Mouse (Mus musculus) lung, postnatal 10 days (tissue): ENCODE measurements around the gene Gm21972.

ENCODE experiments used
- DNase-seq: peaks from one replicate; pipeline ENCODE4 v3.0.0; 2021

Gene Gm21972

DNA sequence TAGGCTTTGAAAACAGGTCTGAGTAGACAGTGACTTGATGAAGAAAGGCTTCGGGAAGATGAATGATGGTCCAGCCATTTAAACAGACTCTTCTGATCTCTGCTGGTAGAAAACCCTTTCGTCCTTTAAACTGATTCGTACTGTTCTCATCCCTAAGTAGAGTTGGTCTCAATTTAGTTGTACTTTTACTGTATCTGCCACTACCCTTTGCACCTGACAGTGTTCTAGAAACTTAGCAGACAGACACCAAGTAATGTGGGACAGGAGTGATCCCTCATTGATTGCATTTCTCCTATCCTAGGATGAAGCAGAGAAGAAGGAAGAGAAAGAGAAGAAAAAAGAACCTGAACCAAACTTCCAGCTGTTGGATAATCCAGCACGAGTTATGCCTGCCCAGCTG, at the start of gene Gm21972:
Gene Gm21972, plus strand, starts transcription at position 301 of the 400 bp plus-strand sequence.
- no peak for DNase-seq

DNA sequence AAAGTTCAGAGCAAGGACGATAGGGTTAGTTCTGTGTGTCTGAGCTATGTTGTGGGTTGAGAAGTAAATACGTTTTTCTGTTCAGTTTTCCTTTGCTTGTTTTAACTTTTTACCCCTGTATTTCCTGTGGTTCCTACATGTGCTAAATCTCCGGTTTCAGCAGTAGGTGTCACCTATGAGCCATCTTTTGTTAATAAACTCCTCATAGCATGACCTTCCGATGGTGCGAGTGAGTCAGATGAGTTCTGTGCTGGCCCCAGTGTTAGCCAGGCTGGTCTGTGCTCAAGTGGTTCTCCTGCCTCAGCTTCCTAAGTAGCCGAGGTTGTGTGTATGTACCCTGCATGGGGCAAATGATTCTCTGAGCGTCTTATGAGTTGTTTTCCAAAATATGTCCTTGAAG, 39.0 kb upstream of the Gm21972 start:
- no peak for DNase-seq

DNA sequence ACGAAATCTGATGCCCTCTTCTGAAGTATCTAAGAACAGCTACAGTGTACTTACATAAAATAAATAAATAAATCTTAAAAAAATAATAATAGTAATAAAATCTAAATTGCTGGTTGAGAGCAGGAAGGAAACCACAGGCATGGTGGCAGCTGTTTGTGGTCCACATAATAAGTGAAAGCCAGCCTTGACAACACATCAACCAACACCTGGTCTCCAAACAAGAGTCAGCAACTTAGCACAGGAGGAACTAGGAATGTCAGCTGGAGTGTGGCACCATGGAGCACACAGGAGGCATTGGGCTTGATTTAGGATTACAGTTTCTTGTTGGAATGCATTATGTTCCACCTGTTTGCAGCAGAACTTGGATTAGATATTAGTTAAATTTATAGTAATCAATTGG, 28.4 kb upstream of the Gm21972 start:
- no peak for DNase-seq

DNA sequence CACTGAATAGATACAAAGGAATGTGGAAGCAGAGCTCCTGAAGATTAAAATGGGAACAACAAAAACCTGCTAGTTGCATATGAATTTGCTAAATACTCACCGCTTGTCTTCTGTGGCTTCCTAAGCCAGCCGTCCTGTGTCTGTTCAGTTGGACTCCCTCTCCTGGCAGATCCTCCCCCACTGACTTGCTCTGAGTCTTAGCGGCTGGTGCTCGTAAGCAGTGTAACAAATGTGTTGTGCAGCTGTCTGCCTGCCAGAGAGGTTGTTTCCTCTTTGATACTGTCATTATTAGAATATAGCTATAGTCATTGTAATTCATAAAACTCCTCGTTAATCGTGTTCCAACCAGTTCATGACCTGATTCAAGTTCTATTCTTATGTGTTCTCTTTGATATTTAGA, 21.7 kb upstream of the Gm21972 start, which contains the start of gene Htr2b:
Gene Htr2b, minus strand, starts transcription at position 192 of the 400 bp plus-strand sequence.
- peak; percentile 71 for DNase-seq

DNA sequence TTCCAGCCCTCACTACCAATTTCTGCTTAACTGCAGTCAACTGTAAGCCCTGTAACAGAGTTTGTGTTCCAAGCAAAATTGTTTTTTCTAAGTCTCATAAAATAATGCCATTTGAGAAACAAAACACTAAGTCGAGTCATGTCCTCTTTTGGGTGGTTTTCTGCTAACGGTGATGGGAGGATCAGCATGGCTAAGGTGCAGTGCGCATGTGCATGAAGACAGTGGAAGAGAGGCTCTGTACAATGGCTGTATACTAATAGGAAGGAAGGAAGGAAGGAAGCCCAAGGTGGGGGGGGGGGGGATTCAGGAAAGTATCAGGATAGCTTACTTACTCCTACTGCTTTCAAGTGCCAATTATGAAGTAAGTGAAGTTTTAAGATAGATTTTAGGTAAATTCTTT, 19.3 kb upstream of the Gm21972 start:
- peak; percentile 24 for DNase-seq

DNA sequence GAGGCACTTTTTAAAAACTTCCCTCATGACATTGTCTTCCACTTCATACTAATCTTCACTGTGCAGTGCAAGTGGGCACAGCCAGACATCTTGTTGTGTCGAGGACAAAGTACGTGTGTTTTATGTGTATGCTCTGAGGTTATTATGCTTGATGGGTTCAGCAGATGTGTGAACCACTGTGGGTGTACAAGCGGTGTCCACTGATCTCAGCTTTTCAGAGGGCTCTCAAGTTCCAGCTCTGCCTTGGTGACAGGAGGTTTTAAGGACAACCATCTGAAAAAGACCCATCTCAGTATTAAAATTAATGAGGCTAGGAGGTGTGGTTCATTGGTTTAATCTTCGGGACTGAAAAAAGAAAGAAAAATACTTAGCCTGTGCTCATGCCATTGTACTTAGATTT, 13.9 kb upstream of the Gm21972 start:
- DNase-seq, result no peak

DNA sequence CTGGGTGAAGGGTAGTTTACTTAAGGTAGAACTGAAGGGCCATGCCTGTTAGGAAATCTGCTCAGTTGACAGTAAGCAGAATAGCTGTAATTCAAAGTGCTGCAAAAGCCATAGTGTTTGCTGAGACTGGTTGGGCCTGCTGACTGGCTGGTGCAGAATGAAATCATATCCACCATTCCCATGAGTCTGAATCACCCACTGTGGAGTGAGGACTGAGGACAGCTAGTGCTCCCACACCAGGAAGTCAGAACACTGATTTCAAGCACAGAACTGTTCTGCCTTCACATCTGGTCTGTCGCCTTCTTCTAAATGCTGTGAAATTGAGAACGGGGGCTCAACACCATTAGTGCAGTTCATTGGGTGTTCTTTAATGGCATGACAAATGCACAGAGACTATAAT, 7.4 kb upstream of the Gm21972 start:
- no peak for DNase-seq

DNA sequence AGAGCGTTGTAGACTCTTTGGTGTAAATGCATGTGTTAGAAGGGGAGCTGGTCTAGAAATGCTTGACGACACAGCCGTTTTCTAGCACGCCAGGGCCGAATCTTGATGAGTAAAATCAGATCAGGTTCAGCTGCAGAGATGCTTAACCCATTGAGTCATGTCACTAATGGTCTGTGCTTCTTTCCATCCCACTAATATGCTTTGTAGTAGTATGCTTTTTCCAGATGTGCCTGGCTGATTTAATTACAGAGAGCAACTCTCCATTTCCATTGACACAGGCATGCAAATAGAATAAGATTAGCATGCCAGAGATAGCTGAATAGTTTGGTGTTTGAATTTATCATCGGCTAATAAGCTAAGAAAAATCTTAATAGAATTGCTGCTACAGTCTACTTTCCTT, 1.9 kb downstream of the Gm21972 start:
- no peak for DNase-seq

DNA sequence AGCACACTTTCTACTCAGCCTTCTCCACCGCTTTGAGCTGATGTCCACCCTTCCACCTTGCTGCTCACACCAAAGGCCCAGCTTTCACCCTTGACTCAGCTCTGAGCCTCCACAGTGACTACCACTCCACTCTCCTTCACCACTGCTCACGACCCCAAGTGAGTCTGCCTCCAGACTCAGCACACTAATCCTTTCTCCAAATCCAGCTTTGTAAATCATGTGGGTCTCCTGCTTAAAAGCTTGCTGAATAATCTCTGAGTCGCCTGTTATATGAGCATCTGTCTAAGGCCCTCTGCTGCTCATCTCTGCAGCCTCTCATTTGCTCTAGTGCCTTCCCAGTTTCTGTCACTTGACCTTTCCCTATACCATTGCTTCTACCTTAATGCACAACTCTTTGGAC, 7.6 kb downstream of the Gm21972 start:
- no peak for DNase-seq

DNA sequence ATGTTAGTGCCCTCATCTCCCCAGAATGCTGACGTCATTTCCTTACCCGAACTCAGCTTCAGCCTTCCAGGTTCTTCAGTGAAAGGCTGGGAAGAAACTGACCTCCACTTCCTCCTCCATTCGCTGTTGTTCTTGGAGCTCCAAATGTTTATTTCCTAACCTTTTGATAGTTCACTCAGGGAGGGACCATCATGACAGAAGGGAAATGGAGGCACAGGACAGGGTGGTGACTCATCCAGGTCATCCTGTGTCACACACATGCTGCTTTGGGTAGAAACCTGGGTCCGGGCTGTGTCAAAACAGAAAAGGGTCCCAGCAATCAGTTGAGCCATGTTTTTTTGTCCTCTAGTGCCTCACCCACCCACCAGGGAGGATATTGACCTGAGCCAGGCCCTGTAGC, 9.7 kb downstream of the Gm21972 start:
- DNase-seq, result peak; percentile 6

DNA sequence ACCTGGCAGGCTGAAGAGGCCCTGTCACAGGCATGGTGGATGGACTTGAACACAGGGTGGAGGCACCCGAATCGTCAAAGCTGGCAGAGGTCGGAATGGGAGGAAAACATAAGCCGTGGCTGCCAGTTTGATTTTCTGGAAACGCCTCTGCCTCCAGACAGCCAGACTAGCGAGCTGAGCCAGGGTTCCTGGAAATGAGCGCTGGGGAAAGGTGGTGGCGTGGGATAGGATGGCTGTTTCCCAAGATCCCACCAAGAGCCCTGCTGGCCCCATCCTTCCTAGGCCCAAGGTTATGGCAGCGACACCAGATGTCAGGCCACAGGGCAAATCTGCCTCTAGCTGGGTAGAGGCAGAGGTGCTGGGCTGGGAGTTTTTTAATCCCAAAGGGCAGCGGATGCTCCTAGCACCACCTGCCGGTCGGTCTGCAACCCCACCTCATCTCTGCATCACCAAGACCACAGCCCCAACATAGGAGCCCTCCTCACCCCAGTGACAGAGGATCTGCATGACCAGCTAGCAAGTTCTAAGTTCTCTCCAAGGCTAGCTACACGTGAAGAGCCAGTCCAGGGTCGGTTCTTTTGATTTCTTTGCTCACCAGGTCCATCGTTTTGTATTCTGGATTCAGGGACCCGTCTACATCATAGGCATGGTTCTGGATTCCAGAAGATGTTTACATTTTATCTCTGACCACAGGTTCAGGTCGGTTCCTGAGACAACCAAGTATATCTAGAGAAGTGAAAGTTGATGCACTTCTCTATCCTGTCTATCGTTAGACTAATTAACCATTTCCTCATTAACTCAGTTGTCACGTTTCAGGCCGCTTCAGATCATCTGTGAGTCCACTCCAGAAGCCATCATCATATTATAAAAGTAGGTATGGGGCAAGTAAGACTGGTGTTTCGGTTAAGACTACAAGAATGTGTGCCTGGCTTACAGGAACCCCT, 10.8 kb downstream of the Gm21972 start:
- DNase-seq, result peak; percentile 23

DNA sequence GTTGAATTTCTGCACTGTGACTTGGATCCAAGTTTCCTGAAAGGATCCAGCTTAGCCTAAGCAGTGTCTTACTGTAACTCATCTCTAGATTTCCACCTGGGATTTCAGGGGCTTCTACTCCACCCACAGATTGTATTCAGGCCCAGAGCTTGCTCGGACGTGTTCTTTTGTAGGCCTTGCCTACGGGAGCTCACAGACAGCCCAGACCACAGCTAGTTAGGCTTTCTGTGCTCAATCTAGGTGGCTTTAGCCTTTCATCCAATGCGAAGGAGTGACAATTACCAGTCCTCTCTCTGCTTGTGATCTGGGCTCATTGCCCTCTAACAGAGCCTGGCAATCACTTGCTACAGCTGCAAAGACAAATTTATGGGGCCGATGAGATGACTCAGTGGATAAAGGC, 12.9 kb downstream of the Gm21972 start:
- no peak for DNase-seq

DNA sequence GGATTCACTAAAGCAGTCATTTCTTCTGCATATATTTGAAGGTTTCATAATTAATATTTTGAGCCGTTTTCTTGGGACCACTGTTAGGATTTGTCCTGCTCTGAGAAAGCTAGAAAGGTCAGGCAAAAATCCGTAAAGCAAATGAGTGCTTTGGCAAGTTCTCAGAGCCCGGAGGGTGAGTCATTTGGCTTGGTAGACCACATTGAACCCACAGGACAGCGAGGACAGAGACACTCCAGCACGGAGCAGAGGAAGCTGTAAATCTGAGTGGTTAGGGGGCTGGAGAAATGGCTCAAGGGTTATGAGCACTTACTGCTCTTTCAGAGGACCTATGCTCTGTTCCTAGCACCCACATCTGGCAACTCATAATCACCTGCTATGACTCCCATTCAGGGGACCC, 14.1 kb downstream of the Gm21972 start:
- DNase-seq, result peak; percentile 17

DNA sequence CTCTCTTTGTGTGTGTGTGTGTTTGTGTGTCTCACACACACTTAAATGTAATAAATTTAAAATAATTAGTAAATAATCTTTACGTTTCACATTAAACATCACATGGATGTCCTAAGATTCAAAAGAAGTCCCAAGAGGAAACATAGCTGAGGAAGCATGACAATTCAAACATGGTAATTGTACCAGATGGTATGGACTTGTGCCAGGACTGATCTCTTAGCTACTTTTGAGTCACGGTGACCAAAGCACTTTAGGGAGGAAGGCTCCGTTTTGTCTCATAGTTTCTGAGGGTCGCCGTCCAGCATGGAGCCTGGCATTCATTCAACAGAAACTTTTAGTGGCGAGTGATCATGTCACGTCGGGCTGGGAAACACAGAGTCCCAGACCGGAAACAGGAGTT, 14.7 kb downstream of the Gm21972 start:
- DNase-seq, result no peak

DNA sequence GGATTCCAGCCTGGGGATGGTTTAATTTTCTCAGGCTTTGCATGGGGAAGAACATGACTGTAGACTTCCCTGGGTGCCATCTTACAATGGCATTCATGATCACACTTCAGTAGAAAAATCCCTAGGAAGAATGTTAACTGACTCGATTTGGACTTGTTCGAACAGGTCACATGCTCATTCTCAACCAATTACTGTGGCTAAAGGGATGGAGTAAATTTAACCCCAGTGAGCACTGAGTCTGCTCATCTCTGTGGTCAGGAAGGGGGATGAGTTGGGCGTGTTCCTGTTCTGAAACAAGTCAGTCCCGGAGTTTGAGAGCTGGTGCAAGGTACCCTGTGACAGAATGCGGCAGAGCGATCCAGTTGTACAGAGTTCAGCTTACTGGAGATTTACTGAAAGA, 17.5 kb downstream of the Gm21972 start:
- no peak for DNase-seq

DNA sequence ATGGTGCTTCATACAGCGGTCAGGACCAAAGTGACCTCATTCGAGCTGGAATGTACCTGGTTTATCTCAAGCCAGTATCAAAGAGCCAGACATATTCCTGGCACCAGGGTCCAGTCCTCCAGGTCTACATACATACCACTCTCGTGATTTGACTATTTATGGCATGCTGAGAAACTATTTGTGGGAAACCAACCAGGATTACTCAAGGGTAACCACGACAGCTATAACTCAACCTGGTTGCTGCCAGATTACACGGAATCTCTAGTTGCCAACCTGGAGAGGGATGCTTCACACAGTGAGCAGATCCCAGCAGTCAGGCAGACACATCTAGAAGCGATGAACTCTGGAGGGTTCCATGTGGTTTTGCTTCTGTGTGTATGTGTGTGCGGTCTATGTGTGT, 17.9 kb downstream of the Gm21972 start:
- no peak for DNase-seq

DNA sequence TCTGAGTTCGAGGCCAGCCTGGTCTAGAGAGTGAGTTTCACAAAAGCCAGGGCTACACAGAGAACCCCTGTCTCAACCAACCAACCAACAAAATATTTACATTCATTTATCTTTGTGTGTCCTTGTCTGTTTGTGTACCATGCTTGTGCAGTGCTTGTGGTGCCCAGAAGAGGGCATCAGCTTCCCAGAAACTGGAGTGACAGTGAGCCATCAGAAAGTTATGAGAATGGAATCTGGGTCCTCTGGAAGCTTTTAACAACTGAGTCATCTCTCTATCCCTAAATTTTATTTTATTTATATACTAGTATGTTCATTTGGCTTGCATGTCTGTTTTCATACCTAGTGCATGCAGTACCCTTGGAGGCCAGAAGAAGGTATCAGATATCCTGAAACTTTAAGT, 19.2 kb downstream of the Gm21972 start:
- DNase-seq, result no peak

DNA sequence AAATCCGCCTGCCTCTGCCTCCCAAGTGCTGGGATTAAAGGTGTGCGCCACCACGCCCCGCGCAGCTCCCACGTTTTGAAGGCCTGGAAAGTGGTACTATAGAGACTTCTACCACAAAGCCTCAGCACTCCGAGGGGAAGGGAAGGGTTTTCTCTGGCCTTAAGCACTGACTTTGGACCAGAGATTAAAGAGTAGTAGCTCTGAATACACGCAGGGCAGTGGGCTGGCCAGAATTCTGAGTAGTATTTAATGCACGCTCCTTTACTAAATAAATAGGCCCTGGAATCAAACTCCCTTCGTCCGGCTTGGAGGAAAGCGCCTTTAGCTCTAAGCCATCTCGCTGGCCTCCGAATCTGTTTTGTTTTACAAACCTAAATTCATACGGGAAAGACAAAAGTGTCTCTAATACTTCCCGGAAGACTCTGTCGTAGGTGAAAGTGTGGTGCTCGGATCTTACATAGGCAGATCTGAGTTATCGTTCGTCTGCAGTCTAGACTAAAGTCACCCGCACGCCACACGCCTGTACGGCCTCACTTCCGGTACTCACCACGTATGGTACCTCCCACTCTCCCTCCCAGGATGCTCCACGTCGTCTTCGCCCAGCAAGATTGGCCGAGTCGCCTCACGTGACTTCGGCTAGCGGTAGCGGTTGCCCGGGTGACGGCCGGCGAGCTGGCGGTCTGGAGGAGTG, 20.8 kb downstream of the Gm21972 start, which contains the start of gene Armc9:
Gene Armc9, plus strand, starts transcription at position 648 of the 691 bp plus-strand sequence.
- peak; percentile 97 for DNase-seq

DNA sequence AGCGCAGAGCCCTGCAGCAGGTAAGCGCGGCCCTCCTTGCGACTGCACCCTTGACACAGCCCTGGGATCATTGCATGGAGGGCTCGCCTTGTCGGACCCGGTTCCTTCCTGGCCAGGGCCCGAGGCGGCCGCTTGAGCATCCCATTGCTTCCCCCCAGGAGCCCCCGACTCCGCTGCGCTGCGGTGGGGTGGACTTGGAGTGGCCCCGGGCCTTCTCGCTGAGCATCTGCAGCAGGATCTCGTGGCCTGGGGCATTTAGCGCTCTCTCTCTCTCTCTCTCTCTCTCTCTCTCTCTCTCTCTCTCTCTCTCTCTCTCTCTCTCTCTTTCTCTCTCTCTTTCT, 21.4 kb downstream of the Gm21972 start:
- no peak for DNase-seq

DNA sequence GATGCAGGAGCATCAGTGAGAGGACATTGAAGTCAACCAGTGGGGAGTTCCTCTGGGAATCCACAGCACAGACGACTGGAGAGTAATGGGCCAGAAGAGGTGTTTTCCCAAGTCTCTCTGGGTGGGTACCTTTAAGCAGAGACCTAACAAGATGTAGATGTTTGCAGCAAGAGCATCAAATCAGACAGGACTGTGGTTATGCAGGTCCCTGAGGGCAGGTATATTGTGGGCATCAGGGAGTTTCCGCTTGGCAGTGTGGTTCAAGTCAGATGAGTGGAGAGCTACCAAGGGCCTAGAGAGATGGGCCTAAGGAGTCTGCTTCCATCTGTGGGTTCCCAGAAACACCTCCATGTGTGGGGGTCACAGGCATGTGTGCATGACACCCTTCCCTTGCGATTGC, 22.6 kb downstream of the Gm21972 start:
- DNase-seq, result no peak

DNA sequence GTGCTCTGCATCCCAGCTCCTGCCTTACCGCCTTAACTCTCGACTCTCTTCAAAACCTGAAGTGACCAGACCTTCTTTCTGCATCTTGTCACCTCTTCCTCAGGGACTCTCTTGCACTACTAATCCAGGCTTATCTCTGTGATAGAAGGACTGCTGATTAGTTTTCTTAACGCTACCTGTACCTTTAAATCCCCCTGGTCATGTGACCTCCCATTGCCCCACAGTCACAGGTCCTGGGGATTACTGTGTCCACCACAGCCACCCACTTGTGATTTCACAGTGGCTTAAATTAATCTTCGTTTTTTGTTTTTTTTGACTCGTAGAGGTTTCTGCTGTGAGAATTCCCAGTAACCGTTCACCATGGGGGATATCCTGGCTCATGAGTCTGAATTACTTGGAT, 23.2 kb downstream of the Gm21972 start:
- no peak for DNase-seq

DNA sequence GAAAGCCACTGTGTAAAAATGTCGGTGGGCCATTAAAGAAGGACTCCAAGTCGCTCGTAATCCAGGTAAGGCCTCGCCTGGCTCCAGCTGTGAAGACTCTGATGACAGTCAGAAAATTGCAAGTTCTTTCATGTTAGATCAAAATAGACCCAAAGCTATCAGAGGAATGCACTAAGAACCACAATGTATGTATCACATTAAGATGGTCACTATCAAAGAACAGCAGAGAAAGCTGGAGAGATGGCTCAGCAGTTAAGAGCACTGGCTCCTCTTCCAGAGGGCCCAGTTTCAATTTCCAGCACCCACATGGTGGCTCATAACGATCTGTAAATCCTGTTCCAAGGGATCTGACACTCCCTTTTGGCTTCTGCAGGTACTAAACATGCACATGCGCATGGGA, 26.6 kb downstream of the Gm21972 start:
- DNase-seq, result no peak

DNA sequence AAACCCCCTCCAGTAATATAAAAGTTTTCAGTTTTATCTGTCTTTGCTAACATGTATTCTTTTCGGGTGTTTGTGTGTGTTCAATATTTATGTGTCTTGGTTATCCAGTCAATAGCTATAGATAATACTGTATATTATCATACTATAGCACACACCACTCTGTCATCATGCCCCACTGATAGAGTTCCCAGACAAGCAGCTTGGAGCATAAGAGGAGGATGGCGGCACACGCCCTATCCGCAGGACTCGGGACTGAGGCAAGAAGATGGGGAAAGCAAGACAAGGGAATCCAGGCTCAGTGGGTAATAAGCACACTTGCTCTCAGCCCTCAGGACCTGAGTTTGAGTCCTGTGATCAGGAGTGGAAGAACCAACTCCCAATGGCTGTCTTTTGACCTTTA, 27.0 kb downstream of the Gm21972 start:
- no peak for DNase-seq

DNA sequence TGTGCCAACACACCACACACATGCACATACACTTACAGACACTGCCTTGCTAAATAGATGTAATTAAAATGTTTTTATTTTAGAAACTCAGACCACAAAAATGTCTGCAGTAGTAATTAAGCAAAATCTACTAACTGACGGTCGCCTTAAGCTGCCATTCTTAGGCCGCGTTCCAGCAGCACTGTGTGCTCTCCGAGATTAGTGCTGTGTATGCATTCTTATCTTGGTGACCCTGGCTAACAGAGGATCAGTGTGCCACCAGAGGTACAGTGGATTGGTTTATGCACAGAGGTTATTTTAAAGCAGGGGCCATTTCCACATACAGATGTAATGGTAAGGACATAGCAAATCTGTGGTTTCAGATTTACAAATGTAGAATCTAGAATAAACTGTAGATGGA, 27.6 kb downstream of the Gm21972 start:
- no peak for DNase-seq
